8 mouse cellular contexts compared by ENCODE assay signal in the genomic region with DNA sequence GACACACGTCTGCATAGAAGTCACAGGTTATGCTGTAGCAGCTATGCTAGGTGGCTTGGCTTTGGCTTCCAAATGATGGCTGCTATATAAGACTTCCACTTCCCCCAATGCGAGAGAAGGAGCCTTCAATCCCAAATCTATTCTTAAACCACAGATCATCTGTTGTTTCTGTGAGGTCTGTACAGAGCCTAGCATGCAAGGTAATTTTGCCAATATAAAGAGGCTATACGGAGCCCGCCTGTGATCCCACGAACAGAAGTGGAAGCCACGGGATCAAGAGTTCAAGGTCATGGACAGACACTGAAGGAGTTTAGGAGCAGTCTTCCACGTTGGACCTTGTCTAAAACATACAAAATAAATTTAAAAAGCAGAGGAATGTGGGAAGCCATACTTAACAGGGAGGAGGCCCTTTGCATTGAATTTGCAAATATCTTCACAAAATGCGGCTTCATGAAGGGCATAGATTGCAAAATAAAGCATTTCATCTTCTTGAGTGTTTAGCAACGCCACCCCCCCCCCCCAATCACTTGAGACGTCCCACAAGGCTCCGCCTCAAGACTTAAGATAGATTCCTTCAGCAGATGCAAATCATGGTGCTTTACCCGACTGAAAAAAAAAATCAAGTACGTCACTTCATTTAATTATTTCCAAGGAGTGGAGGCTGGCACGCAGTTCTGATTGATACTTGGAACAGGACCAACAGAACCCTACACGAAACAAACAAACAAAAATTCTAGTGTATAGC. TPM values are rescaled to one million over a fixed set of nuclear protein-coding genes. Genes with fewer than 3 reads are reported as not detected.
DNase-seq lines count a peak whose midpoint lies in the region; ATAC-seq and TF ChIP-seq lines count a peak whose summit lies in the region.

No protein-coding gene starts in this region.

- no peak for ATAC-seq in hindbrain, embryonic 16.5 days
- no peak for ATAC-seq in megakaryocyte progenitor cell, adult 5-6 weeks (replicated peaks; ENCODE audit: poor library complexity)

- peak overlapping the region; percentile 69 for H3K4me2 ChIP-seq in hindbrain, embryonic 16.5 days (ENCODE audit: low read length)
- H3K4me2 ChIP-seq in myocyte (ENCODE audit: low read depth) = peak overlapping the region; percentile 89

- 21% methylated on average over 15 of the region's 15 CpGs for WGBS in hindbrain, embryonic 16.5 days

- peak; percentile 13 for DNase-seq in layer of hippocampus, adult 9-11 months
- DNase-seq in layer of hippocampus, postnatal 36 days = no peak
- DNase-seq in brain, adult 2 months (ENCODE audit: low read depth, low spot score) = peak; percentile 58
- DNase-seq in left cerebral cortex, postnatal 10 days (ENCODE audit: extremely low spot score in 1 of 2, low spot score in 2 of 2) = no peak
- DNase-seq in cerebellum, postnatal 14 days = no peak

- H3K4me3 ChIP-seq in hindbrain, embryonic 16.5 days (ENCODE audit: low read length) = peak overlapping the region; percentile 94
- peak overlapping the region; percentile 83 for H3K4me3 ChIP-seq in myocyte

- H3K27ac ChIP-seq in hindbrain, embryonic 16.5 days (ENCODE audit: low read depth, low read length) = peak overlapping the region; percentile 100

- intact Hi-C loops in left cerebral cortex, postnatal 10 days (cut with DNase I) = loop anchor here (2.0 to 5.0 kb wide), 2 partner anchors 46 to 114 kb away; no protein-coding TSS in a partner anchor

- peaks cover 29% of the 10 kb centered on the region for H3K4me1 ChIP-seq in hindbrain, embryonic 16.5 days (ENCODE audit: control insufficient read depth, insufficient read depth, low read depth, low read length)

- H3K9me3 ChIP-seq in hindbrain, embryonic 16.5 days (ENCODE audit: control insufficient read depth, low read length) = no peaks in the 10 kb centered on the region

- H3K79me2 ChIP-seq in myocyte (ENCODE audit: control insufficient read depth, insufficient read depth) = peaks cover 31% of the 10 kb centered on the region

- no peak for TF ChIP-seq POLR2A in myocyte (IDR thresholded peaks at IDR 0.05; ENCODE audit: insufficient read length, low read depth)

- H3ac ChIP-seq in myocyte (ENCODE audit: control insufficient read depth, insufficient read length) = peak overlapping the region; percentile 98

- H3K27me3 ChIP-seq in hindbrain, embryonic 16.5 days (replicated peaks; ENCODE audit: control insufficient read depth, insufficient read depth, low read length) = no peaks in the 10 kb centered on the region
- no peaks in the 10 kb centered on the region for H3K27me3 ChIP-seq in myocyte (ENCODE audit: control insufficient read depth, insufficient read depth, insufficient read length)

- no peaks in the 10 kb centered on the region for H3K36me3 ChIP-seq in hindbrain, embryonic 16.5 days (ENCODE audit: control insufficient read depth, insufficient read depth, low read length)
- H3K36me3 ChIP-seq in myocyte (ENCODE audit: control insufficient read depth, insufficient read depth) = peaks cover 8% of the 10 kb centered on the region

- H3K9ac ChIP-seq in hindbrain, embryonic 16.5 days (ENCODE audit: low read depth, low read length) = peak overlapping the region; percentile 90

TF ChIP-seq in myocyte, 11 proteins besides CTCF, POLR2A, EP300 and RAD21:
- TF ChIP-seq E2F4 (IDR thresholded peaks at IDR 0.05; ENCODE audit: insufficient read depth) = no peak
- no peak for TF ChIP-seq TCF3 (IDR thresholded peaks at IDR 0.05; ENCODE audit: insufficient read length, low read depth)
- TF ChIP-seq CEBPB (IDR thresholded peaks at IDR 0.05; ENCODE audit: insufficient read depth, poor library complexity, severe bottlenecking) = no peak
- TF ChIP-seq POLR2AphosphoS2 (IDR thresholded peaks at IDR 0.05; ENCODE audit: insufficient read length, low read depth) = no peak
- TF ChIP-seq TCF12 (IDR thresholded peaks at IDR 0.05; ENCODE audit: insufficient read depth, poor library complexity, severe bottlenecking) = no peak
- TF ChIP-seq MYOD1 (IDR thresholded peaks at IDR 0.05; ENCODE audit: control insufficient read depth in 1 of 3, insufficient read length in 2 of 3, low read depth in 2 of 3) = no peak
- TF ChIP-seq MYOG (IDR thresholded peaks at IDR 0.05; ENCODE audit: control insufficient read depth in 1 of 3, insufficient read depth in 1 of 3, insufficient read length in 2 of 3, low read depth in 2 of 3) = no peak
- TF ChIP-seq USF1 (IDR thresholded peaks at IDR 0.05; ENCODE audit: low read depth) = no peak
- TF ChIP-seq MAX (IDR thresholded peaks at IDR 0.05; ENCODE audit: low read depth) = no peak
- TF ChIP-seq SRF (IDR thresholded peaks at IDR 0.05; ENCODE audit: control insufficient read depth, insufficient read length, low read depth) = no peak
- no peak for TF ChIP-seq REST (IDR thresholded peaks at IDR 0.05; ENCODE audit: insufficient read depth, insufficient read length)
TF ChIP-seq in myocyte: peak in this region for 0.

RNA-seq across cellular contexts. Expression of gene Atp2a2, which starts 1.2 kb away (rescaled TPM):
- 100 to 1,000 TPM; 639 to 686 TPM for total RNA-seq in layer of hippocampus, postnatal 36 days (2021)
- polyA plus RNA-seq in hindbrain, embryonic 16.5 days (2015; fragmentation: Nextera tagmentation; extraction: Ambion mirVana) = 47.2 and 50.2 TPM in 2 replicates
- 295 TPM for polyA plus RNA-seq in myocyte (2012; fragmentation: generic; extraction: Trizol)
- 100 to 1,000 TPM; 618 to 632 TPM for total RNA-seq in left cerebral cortex, postnatal 10 days (2021)
- 72.8 and 78.3 TPM in 2 replicates for total RNA-seq in megakaryocyte progenitor cell, adult 5-6 weeks (2015)
- total RNA-seq in megakaryocyte progenitor cell, adult 5-6 weeks (2017) = 98.4 and 99.1 TPM in 2 replicates

Comparison
In these comparisons a context has a peak if more than half of its experiments do, and no peak if none do; other contexts are left out.
1. DNase-seq: peak in layer of hippocampus, adult 9-11 months (single experiment) and brain, adult 2 months (single experiment); none in layer of hippocampus, postnatal 36 days (0 of 2), left cerebral cortex, postnatal 10 days (0 of 2) and cerebellum, postnatal 14 days (0 of 2).
2. RNA of gene Atp2a2, which starts 1.2 kb away (total RNA-seq): 639 to 686 TPM in layer of hippocampus, postnatal 36 days and 618 to 632 TPM in left cerebral cortex, postnatal 10 days; 72.8 to 99.1 TPM in megakaryocyte progenitor cell, adult 5-6 weeks; every median in the first group is over 4 times any median in the second.